Mouse (Mus musculus): ENCODE data around the gene Polr3gl. TPM values are rescaled to one million over a fixed set of nuclear protein-coding genes. Genes with fewer than 3 reads are reported as not detected.
A peak's percentile ranks its signal among the peaks of the same experiment; 100 is the strongest.

The Polr3gl gene
- polyA plus RNA-seq, 1 experiment = 15.4 TPM

- Histone ChIP-seq H3K27me3 (replicated peaks) (peaks cover 8% of the 10 kb centered on the region), H3K4me1 (peaks cover 73% of the 10 kb centered on the region), H3K36me3 (replicated peaks; ENCODE audit: low read length) (peaks cover 3% of the 10 kb centered on the region), H3K9me3 (peaks cover 4% of the 10 kb centered on the region; the same call in 1 of the 2 replicates), H3K4me3 (replicated peaks) (no peak overlapping the region)
- TF ChIP-seq FLI1 (IDR thresholded peaks at IDR 0.05; ENCODE audit: low read length) (no peak), GATA1 (IDR thresholded peaks at IDR 0.05; ENCODE audit: borderline replicate concordance, low read length) (no peak)
These were observed 27.1 kb downstream of the Polr3gl start for GRCm38 (mm10) chr3:96566661-96567450.

DNA sequence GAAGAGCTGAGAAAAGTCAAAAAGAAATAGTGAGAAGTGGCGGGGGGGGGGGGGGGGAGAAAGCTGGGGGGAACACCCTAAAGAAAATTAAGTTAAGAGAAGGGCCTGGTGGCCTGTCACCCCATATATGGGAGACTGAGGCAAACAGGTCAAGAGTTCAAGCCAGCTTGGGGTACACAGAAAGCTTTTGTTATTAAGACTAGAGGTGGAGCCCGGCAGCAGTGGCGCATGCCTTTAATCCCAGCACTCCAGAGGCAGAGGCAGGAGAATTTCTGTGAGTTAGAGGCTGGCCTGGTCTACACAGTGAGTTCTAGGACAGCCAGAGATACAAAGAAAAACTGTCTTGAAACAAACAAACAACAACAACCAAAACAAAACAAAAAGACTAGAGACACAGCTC is 28.9 kb downstream of the Polr3gl start:
- Histone ChIP-seq H3K36me3 (replicated peaks; ENCODE audit: low read length) (peaks cover 20% of the 10 kb centered on the region), H3K9me3 (peaks cover 4% of the 10 kb centered on the region; the same call in 1 of the 2 replicates), H3K4me1 (peaks cover 72% of the 10 kb centered on the region), H3K4me3 (replicated peaks) (peak overlapping the region; percentile 42), H3K27me3 (replicated peaks) (peaks cover 8% of the 10 kb centered on the region)
- TF ChIP-seq FLI1 (IDR thresholded peaks at IDR 0.05; ENCODE audit: low read length) (no peak), GATA1 (IDR thresholded peaks at IDR 0.05; ENCODE audit: borderline replicate concordance, low read length) (no peak)

DNA sequence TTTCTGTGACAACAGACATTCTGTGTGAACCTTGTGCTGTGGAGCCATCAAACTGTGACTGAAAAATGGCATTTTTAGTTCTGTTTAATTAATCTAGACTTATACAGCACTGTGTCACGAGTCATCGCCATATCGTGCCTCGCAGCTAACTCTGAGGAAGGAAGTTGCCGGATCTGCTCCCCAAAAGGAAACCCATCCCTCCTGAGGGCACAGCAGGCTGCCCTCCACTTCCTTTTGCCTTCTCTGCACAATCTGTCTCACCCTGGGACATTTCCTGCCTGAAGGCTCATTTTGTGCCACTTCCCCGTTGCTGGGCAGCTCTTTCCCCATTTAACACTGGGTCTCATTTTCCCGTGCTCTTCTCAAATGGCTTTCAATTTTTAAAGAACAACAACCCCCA is 29.3 kb downstream of the Polr3gl start:
- H3K36me3 ChIP-seq (replicated peaks; ENCODE audit: low read length) = peaks cover 25% of the 10 kb centered on the region
- H3K27me3 ChIP-seq (replicated peaks) = peaks cover 5% of the 10 kb centered on the region
- TF ChIP-seq FLI1 (IDR thresholded peaks at IDR 0.05; ENCODE audit: low read length) (peak; percentile 92), GATA1 (IDR thresholded peaks at IDR 0.05; ENCODE audit: borderline replicate concordance, low read length) (peak; percentile 47; the same call in 1 of the 3 replicates)
- H3K4me1 ChIP-seq = peaks cover 72% of the 10 kb centered on the region
- H3K4me3 ChIP-seq (replicated peaks) = peak overlapping the region; percentile 85
- peaks cover 4% of the 10 kb centered on the region; the same call in 1 of the 2 replicates for H3K9me3 ChIP-seq

- peaks cover 74% of the 10 kb centered on the region for H3K4me1 ChIP-seq
- H3K27me3 ChIP-seq (replicated peaks) = peaks cover 1% of the 10 kb centered on the region
- peaks cover 4% of the 10 kb centered on the region; the same call in 1 of the 2 replicates for H3K9me3 ChIP-seq
- peak overlapping the region; percentile 85 for H3K4me3 ChIP-seq (replicated peaks)
- TF ChIP-seq FLI1 (IDR thresholded peaks at IDR 0.05; ENCODE audit: low read length) = no peak
- TF ChIP-seq GATA1 (IDR thresholded peaks at IDR 0.05; ENCODE audit: borderline replicate concordance, low read length) = no peak
- H3K36me3 ChIP-seq (replicated peaks; ENCODE audit: low read length) = peaks cover 30% of the 10 kb centered on the region
These were observed 29.9 kb downstream of the Polr3gl start for GRCm38 (mm10) chr3:96563911-96564632.

DNA sequence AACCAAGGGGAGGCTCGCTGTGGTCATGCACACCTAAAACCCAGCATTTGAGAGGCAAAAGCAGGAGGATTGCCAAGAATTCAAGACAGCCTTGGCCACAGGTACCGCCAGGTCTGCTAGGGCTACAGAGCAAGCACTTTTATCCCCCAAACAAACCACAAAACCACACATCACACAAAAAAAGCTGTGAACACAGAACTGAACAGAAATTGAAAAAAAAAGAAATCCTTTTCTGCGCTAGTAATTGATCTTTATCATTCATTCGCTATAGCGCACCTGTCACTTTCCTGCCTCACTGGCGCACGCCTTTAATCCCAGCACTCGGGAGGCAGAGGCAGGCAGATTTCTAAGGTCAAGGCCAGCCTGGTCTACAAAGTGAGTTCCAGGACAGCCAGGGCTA is 30.7 kb downstream of the Polr3gl start:
- Histone ChIP-seq H3K27me3 (replicated peaks) (peaks cover 1% of the 10 kb centered on the region), H3K9me3 (peaks cover 4% of the 10 kb centered on the region; the same call in 1 of the 2 replicates), H3K4me3 (replicated peaks) (peak overlapping the region; percentile 64), H3K36me3 (replicated peaks; ENCODE audit: low read length) (peaks cover 38% of the 10 kb centered on the region), H3K4me1 (peaks cover 74% of the 10 kb centered on the region)
- TF ChIP-seq GATA1 (IDR thresholded peaks at IDR 0.05; ENCODE audit: borderline replicate concordance, low read length) = no peak
- TF ChIP-seq FLI1 (IDR thresholded peaks at IDR 0.05; ENCODE audit: low read length) = no peak

DNA sequence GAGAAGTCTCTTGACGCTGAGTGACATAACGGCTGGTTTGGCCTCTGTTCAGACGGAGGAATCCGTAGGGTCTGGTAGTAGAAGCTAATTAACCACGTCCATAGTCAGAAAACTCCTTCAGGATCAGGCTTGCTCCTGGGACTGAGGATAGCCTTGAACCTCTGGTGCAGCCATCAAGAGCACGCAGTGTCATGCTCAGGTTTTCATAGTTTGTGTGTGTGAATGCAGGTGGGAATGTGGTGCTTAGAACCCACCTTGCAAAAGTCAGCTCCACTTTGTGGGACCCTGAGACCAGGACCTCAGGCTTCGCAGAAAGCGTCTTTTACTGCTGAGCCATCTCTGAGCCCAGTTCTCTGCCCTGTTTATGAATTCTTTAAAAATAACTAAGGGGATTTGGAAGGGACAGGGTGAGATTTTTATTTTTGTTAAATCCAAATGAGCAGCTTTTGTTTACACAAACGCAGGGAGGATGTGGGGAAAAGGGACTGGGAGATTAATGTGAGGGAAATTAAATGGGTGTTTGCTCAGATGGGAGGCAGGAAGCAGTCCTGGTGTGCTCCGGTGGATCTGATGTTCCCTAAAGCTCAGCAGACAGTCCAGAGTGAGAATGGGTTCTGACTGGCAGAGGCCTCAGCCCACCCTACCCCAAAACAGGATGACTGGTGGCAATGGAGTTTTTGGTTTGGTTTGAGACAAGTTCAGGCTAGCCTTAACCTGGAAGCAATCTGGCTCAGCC is 31.9 kb downstream of the Polr3gl start:
- Histone ChIP-seq H3K4me1 (peaks cover 73% of the 10 kb centered on the region), H3K9me3 (peaks cover 4% of the 10 kb centered on the region; the same call in 1 of the 2 replicates), H3K4me3 (replicated peaks) (peak overlapping the region; percentile 82), H3K27me3 (replicated peaks) (no peaks in the 10 kb centered on the region), H3K36me3 (replicated peaks; ENCODE audit: low read length) (peaks cover 40% of the 10 kb centered on the region)
- no peak for TF ChIP-seq FLI1 (IDR thresholded peaks at IDR 0.05; ENCODE audit: low read length)
- TF ChIP-seq GATA1 (IDR thresholded peaks at IDR 0.05; ENCODE audit: borderline replicate concordance, low read length) = no peak

DNA sequence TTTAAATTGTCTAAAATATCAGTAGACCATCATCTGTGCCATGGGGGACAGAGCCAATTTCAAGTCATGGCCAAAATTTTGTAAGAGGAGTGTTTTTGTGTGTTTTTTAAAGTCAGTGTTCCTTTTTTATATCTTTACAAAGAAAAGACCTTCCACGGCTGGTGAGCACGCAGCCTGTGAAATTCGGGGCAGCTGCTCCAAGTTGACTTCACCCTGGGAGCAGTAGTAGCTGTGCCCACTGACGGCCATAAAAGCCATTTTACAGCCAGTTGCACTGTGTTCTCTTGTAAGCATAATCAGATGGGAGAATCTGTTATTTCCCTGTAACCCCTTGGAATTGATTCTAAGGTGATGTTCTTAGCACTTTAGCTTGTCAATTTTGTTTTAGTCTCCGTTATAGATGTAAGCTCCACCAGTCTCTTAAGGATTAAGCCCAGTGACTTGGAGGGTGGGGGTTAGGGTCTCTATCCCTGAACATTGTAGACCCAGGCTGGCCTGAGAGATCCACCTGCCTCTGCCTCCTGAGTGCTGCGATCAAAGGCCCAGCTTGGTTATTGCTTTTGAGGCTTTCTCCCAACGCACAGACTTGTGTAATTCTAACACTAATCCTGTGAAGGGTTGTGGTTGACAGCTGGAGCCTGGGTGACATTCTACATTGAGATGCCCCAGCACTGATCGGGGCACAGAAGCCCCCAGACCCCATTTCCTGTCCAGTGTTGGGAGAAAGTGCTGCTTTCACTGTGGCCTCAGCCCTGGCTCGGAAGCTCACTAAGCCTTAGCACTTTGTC is 32.9 kb downstream of the Polr3gl start:
- no peaks in the 10 kb centered on the region for H3K27me3 ChIP-seq (replicated peaks)
- peaks cover 67% of the 10 kb centered on the region for H3K4me1 ChIP-seq
- no peaks in the 10 kb centered on the region for H3K9me3 ChIP-seq
- H3K4me3 ChIP-seq (replicated peaks) = peak overlapping the region; percentile 96
- peaks cover 40% of the 10 kb centered on the region for H3K36me3 ChIP-seq (replicated peaks; ENCODE audit: low read length)
- TF ChIP-seq FLI1 (IDR thresholded peaks at IDR 0.05; ENCODE audit: low read length) (no peak), GATA1 (IDR thresholded peaks at IDR 0.05; ENCODE audit: borderline replicate concordance, low read length) (no peak)

DNA sequence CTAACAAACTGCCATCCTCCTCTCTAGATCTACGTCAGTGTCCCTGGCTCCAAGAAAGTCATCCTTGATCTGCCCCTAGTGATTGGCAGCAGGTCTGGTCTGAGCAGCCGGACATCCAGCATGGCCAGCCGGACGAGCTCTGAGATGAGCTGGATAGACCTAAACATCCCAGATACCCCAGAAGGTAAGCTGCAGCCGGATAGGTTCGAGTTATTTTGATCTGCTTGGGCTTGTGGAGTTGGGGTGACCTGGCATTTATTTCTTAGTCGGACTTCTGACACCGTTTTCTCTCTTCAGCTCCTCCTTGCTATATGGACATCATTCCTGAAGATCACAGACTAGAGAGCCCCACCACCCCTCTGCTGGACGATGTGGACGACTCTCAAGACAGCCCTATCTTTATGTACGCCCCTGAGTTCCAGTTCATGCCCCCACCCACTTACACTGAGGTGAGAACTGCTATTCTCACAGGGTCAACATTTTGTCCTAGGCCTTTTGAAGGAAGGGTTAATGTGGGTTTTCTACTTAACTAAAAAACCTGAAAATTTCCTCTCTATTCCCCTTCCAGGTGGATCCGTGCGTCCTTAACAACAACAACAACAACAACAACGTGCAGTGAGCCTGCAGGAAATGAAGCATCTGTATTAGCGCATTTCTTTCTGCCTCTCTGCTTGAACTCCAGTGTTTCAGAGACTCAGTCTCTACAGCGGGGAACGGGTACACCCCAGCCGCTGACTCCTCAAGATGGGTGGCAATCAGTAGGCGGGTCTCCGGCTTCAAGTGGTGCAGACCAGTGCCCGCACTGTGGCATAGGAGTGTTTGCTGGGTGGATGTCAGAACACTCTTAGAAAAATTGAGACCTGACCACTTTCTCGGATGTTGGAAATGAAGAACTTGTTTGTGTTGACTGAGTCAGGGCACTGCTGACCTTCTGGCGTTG is 33.8 kb downstream of the Polr3gl start:
- TF ChIP-seq FLI1 (IDR thresholded peaks at IDR 0.05; ENCODE audit: low read length) (no peak), GATA1 (IDR thresholded peaks at IDR 0.05; ENCODE audit: borderline replicate concordance, low read length) (no peak)
- H3K4me1 ChIP-seq = peaks cover 64% of the 10 kb centered on the region

More for the DNA sequence above, 33.8 kb downstream of the Polr3gl start:
- Histone ChIP-seq H3K36me3 (replicated peaks; ENCODE audit: low read length) (peaks cover 40% of the 10 kb centered on the region), H3K27me3 (replicated peaks) (no peaks in the 10 kb centered on the region), H3K4me3 (replicated peaks) (peak overlapping the region; percentile 96), H3K9me3 (no peaks in the 10 kb centered on the region)

Data from megakaryocyte, embryonic 14.5 days (primary cell).